Mouse (Mus musculus) forelimb bud, embryonic 11.5 days (tissue): ENCODE measurements at regions not wholly inside any gene's neighbourhood (a gene's known extent, or its start where the extent isn't known, plus 50 kb on each side); places are given as distances from the start of the nearest gene placed in this dataset.

ENCODE experiments used
- DNase-seq: peaks from one replicate; pipeline ENCODE4 v3.0.0-alpha.2; 2012; ENCODE audit warnings: low read depth, low spot score

- no peak for DNase-seq
These were observed 198.6 kb upstream of the Tprg start for GRCm38 (mm10) chr16:25087741-25088648.

DNA sequence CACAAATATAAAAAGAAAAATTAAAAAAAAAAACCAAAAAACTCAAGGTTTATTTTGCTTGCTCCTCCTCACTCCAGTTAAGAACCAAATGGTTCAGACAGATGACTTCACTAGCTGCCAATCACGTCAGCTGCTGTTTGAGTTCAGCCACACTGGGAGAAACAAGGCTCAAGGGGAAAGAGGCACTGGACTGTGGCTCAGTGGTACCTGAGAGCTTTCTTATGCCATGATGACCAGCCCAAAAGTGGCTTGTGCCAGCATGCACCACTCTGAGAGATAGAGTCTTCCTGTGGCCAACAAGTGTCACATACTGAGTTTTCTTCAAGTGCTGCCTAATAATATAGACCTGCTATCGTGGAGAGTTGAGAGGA lies 198.0 kb upstream of the Tprg start:
- no peak for DNase-seq

DNA sequence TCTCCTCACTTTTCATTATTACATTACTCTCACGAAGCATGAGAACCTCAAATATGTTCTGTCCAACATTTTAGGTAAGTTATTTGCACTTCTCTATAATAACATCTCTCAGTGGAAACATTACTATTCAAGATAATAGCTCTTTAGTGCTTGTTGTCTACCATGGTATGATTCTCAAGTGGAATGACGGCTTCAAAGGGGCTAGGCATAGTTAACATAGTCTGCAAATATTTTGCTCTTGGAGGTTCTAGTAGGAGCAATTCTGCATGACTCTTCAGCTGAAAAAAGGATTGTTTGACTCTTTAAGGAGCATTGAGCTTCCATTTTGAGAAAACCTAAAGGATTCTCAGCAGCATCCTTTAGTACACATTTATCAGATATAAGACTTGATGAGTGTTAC lies 182.5 kb upstream of the Tprg start:
- DNase-seq = no peak

DNA sequence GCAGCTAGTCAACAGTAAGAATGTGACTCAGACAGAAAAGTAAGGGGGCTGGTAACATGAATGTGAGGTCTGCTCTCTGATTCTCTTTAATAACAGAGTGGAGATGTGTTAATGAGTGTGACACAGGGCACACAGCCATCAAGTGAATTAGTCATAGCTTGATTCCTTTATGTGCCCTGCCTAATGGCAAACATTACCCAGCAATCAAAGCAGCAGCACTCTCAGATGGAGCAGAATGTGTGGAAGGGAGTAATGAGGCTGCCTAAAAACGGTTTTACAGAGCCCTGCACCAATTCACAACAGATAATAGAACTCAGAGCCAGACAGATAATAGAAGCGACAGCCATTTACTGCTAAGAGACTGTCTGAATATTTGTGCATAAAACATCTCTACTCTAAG lies 182.0 kb upstream of the Tprg start:
- DNase-seq = no peak

GRCm38 (mm10) chr16:25140164-25140563 lies 146.5 kb upstream of the Tprg start:
- DNase-seq = no peak

GRCm38 (mm10) chr16:25147486-25147885 lies 139.1 kb upstream of the Tprg start:
- no peak for DNase-seq

GRCm38 (mm10) chr16:25149186-25149585 lies 137.4 kb upstream of the Tprg start:
- DNase-seq = no peak

DNA sequence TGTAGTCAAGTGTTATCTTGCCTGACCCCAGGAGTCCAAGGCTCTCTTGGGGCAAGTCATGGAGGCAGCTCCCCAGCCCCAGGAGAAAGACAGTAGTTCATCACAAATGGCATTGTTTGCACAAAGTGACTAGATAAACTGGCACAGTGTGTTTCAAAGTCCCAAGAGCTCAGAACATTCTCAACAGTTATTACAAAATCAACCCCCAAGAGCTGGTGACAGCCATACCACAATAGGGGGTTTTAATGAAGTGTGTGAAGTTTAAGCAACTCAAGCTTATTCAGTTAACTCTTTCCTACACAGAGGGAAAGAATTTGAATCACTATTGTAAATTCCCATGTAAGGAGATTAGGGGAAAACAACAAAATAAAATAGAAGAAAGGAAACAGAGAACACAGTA lies 109.7 kb upstream of the Tprg start:
- no peak for DNase-seq

GRCm38 (mm10) chr16:25178055-25178454 lies 108.6 kb upstream of the Tprg start:
- DNase-seq = no peak

- no peak for DNase-seq
These were observed 104.7 kb upstream of the Tprg start for GRCm38 (mm10) chr16:25181939-25182338.

- DNase-seq = no peak
These were observed 89.5 kb upstream of the Tprg start for GRCm38 (mm10) chr16:25197079-25197478.

DNA sequence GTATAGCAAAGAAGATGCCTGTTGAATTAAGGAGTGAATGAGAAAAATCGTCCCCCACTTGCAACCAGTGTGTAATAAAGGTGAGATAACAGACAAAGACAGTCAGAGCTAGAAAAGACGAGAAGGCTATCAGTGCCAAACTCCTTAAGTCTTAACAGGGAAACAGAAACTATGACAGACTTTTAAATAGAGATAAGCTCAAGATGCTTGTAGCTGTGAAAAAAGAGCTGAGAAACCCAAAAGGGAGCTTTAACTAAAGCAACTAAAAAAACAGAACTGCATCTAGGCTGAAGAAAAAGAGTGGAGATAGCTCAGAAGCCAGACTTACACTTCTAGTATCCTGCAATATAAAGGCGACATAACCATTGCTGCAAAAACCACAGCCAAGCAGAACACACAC lies 87.8 kb upstream of the Tprg start:
- DNase-seq = no peak

GRCm38 (mm10) chr16:25199984-25200383 lies 86.6 kb upstream of the Tprg start:
- no peak for DNase-seq

DNA sequence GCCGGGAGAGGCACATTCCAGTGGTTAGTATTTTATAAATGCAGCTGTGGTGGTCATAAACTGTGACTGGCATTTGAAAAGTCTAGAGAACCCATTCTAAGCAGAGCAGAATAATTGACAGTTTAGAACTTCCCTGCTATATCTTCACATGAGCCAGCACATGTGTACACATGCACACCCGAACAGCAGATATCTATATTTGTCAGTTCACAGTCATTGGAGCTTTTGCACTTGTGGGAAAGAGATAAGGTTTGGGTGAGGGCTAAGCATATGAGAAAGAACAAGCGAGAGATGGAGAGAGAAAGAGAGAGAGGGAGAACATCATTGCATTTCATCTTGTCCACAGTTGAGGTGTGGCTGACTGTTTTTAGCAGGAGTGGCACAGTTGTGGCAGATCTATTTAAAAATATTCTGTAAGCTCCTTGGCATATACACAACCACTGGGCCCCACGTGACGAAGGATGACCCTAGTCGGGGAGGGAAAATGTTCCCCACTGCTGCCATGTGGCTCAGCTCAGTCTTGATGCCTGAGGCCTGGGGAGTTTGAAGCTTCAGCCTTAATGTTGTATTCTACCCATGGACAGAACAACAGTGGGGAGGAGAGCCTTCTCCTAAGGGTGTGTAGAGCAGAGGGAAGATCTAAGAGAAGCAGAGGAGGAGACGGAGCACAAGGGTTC lies 85.4 kb upstream of the Tprg start:
- no peak for DNase-seq

- DNase-seq = no peak
These were observed 73.4 kb upstream of the Tprg start for GRCm38 (mm10) chr16:25213250-25213649.

DNA sequence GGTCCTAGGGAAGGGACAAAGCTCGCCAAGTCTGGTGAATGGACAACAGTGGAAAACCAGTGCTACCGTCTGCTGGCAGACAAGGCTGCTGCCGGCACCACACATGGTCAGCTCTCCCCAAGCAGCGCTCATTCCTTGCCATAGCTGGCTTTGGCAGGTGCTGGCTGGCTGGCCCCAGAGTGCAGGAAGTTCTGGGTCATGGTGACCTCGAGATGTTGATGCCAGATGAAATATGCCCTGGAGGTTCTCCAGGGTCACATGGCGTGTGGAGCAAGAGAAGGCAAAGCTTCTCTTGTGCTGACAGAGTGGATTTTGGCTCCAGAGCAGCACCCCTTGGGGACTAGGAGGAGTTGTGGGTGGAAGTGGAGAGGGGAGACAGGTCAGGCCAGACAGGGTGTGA lies 66.1 kb upstream of the Tprg start:
- no peak for DNase-seq

DNA sequence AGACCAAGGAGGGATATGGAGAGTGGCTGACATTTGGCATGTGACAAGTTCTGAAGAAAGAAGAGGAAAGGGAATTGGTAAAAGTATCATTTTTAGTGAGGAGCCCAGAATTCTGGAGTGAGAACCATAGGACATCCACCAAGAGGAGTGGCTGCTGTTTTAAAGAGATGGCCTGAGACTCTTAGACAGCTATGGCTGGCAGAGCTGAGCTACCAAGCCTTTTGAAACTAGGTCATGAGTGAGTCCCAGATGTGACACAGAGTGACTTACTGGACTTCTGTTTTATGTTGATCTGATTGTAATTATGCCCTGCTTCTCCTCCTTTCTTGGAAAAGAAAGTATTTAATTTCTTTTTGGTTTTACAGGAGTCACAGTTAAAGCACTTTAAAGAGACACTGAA lies 61.8 kb upstream of the Tprg start:
- no peak for DNase-seq
